Mouse (Mus musculus) splenic B cell, adult 2 months (primary cell): ENCODE measurements around the gene Grb2.

Experiments used
- DNase-seq: peaks from one replicate; pipeline ENCODE4 v3.0.0-alpha.2; 2011; ENCODE audit warnings: low read depth, low spot score
- H3K27me3 ChIP-seq: 2 replicates; pipeline ENCODE4 v1.6.1; 2012; ENCODE audit warnings: mild to moderate bottlenecking, low read length, moderate library complexity, mixed read lengths; ENCODE audit not compliant: control insufficient read depth, poor library complexity, insufficient read depth, severe bottlenecking
- H3K36me3 ChIP-seq: 2 replicates; pipeline ENCODE4 v1.6.1; 2012; ENCODE audit warnings: mild to moderate bottlenecking, low read length, moderate library complexity, mixed read lengths; ENCODE audit not compliant: control insufficient read depth, poor library complexity, insufficient read depth, severe bottlenecking

Grb2 gene

GRCm38 (mm10) chr11:115704648-115705047 is 3.7 kb downstream of the Grb2 start:
- H3K36me3 ChIP-seq, result no peaks in the 10 kb centered on the region
- no peaks in the 10 kb centered on the region for H3K27me3 ChIP-seq
- no peak for DNase-seq

DNA sequence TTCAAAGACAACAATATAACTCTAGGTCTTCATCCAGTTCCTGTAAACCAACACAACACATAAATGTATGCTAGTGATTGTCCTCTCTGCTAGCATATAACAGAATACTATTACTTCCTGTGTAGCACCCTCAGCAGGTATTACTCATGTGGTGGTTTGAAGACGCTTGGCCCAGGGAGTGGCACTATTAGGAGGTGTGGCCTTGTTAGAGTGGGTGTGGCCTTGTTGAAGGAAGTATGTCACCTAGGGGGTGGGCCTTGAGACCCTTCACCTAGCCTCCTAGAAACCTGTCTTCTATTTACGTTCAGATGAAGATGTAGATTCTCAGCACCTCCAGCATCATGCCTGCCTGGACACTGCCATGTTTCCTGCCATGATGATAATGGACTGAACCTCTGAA is 4.9 kb downstream of the Grb2 start:
- no peak for DNase-seq
- Histone ChIP-seq H3K36me3 (no peaks in the 10 kb centered on the region), H3K27me3 (no peaks in the 10 kb centered on the region)

GRCm38 (mm10) chr11:115698986-115699728 is 9.2 kb downstream of the Grb2 start:
- DNase-seq, result peak; percentile 95
- Histone ChIP-seq H3K27me3 (no peaks in the 10 kb centered on the region), H3K36me3 (peaks cover 11% of the 10 kb centered on the region)

- H3K36me3 ChIP-seq, result peaks cover 17% of the 10 kb centered on the region
- no peaks in the 10 kb centered on the region for H3K27me3 ChIP-seq
- no peak for DNase-seq
Measured at GRCm38 (mm10) chr11:115697722-115698121, 10.7 kb downstream of the Grb2 start.

DNA sequence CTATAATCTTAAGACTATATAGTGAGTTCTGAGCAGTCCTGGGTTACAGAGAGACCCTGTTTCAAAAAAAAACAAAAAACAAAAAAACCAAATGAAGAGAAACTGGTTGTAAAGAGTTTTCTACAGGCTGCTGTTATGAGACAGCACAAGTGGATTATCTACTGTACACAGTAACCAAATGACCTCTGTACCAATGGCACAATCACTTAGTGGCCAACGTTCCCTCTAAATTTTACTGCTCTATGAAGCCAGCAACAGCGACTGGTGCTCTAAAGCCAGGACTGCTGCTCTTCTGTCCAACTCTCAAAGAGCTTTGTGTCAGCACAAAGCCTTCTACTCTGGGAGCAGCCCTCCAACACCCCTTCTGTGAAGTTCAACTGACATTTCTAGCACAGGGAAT is 11.3 kb downstream of the Grb2 start:
- no peaks in the 10 kb centered on the region for H3K27me3 ChIP-seq
- H3K36me3 ChIP-seq, result peaks cover 17% of the 10 kb centered on the region
- no peak for DNase-seq

- no peak for DNase-seq
- H3K36me3 ChIP-seq, result peaks cover 18% of the 10 kb centered on the region
- H3K27me3 ChIP-seq, result no peaks in the 10 kb centered on the region
Measured at GRCm38 (mm10) chr11:115696471-115696870, 11.9 kb downstream of the Grb2 start.

DNA sequence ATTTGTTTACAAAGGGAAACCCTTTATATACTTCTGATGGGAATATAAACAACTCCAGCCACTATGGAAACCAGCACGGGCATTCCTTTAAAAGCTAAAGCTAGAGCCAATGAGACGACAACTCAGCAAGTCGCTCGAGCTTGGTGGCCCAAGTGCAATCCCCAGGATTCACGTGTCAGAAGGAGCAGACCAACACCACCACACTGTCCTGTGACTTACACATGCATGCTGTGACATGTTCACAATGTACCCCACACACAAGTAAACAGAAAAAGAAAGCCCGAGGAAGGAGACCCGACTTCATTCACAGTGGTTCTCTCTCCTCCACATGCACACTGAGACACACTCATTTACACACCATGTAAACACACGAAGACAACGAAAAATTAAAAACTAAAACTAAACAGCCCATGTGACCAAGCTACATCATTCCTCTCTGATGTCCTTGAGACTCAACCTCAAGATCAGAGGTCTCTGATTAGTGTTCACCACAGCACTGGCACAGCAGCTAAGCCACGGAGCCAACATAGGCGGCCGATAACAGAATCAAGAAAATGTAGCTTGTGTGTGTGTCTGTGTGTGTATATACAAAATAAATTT is 14.3 kb downstream of the Grb2 start:
- Histone ChIP-seq H3K36me3 (peaks cover 18% of the 10 kb centered on the region), H3K27me3 (no peaks in the 10 kb centered on the region)
- no peak for DNase-seq

DNA sequence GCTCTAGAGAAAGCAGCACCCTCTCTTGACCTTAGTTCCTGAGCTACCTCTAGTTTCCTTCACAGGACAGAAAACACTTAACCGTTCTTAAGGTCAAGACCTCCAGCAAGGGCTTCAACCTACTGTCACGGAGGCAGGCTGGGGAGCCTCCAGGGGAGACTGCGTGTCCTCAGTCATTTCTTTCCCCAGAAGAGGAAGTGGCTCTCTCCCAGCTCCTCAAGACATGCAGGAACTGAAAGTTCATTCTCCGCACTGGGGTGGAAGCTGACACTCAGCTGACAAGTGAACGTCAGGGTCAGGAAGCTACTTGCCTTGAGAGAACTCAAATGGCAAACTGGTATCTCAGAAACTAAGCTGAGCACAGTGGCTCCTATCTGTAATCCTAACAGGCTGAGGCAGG is 15.6 kb downstream of the Grb2 start:
- peak; percentile 86 for DNase-seq
- H3K27me3 ChIP-seq, result no peaks in the 10 kb centered on the region
- peaks cover 18% of the 10 kb centered on the region for H3K36me3 ChIP-seq

DNA sequence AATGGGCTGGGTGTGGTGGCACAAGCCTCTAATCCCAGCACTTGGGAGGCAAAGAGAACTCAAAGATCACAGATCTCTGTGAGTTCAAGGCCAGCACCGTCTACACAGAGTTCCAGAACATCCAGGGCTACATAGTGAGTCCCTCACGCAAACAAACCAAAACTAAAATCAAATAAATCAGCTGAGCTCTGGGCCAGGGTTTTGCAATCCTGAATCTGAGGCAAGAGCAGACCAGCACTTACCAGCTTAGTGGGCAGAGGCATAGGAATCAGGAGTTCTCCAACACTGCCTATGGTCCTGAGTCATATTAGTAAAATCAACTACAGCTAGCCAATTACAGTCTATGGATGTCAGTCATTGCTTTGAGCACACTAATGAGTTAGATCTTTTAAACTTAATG is 16.4 kb downstream of the Grb2 start:
- peaks cover 14% of the 10 kb centered on the region for H3K36me3 ChIP-seq
- no peaks in the 10 kb centered on the region for H3K27me3 ChIP-seq
- no peak for DNase-seq

DNA sequence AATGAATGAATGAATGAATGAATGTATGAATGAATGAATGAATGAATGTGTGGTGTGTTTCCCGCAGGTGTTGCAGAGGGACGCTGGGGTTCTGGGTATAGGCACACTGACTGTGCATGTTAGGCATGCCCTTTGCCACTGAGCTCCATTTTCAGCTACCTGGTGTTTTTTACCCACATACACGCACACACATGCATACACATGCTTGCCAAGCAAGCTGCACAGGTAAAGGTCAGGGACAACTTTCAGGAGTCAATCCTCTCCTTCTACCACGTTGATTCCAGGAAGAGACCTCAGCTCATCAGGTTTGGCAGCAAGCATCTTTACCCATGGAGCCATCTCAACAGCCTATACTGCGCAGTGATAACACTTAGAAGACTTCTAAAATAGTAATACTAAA is 16.9 kb downstream of the Grb2 start:
- no peaks in the 10 kb centered on the region for H3K27me3 ChIP-seq
- no peak for DNase-seq

GRCm38 (mm10) chr11:115691013-115691412 is 17.4 kb downstream of the Grb2 start:
- Histone ChIP-seq H3K27me3 (no peaks in the 10 kb centered on the region), H3K36me3 (peaks cover 10% of the 10 kb centered on the region)
- DNase-seq, result no peak

More for the DNA sequence above, 16.9 kb downstream of the Grb2 start:
- H3K36me3 ChIP-seq, result peaks cover 13% of the 10 kb centered on the region

GRCm38 (mm10) chr11:115690356-115690755 is 18.0 kb downstream of the Grb2 start:
- H3K27me3 ChIP-seq, result no peaks in the 10 kb centered on the region
- H3K36me3 ChIP-seq, result peaks cover 10% of the 10 kb centered on the region
- DNase-seq, result no peak

GRCm38 (mm10) chr11:115689137-115689915 is 19.1 kb downstream of the Grb2 start:
- Histone ChIP-seq H3K27me3 (no peaks in the 10 kb centered on the region), H3K36me3 (peaks cover 10% of the 10 kb centered on the region)
- DNase-seq, result no peak

DNA sequence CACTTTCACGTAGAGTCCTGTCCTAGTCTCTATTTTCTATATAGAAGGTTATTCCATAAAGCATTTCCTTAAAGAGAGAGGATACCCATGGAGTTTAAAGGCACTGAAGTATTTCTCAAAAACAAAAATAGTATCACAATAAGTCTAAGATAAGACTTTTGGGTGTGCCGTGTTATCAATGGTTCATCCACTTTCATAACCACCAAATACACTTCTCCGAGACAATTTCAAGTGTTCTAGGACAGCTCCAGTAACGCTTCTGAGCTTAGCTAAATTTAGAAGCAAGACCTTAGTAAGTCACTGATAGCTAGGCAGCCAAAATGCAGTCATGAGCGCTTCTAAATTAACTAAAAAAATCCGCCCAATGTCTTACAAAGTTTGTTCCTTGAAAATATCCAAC is 22.0 kb downstream of the Grb2 start:
- H3K36me3 ChIP-seq, result peaks cover 12% of the 10 kb centered on the region
- no peaks in the 10 kb centered on the region for H3K27me3 ChIP-seq
- no peak for DNase-seq

- H3K36me3 ChIP-seq, result peaks cover 12% of the 10 kb centered on the region
- no peak for DNase-seq
- no peaks in the 10 kb centered on the region for H3K27me3 ChIP-seq
Measured at GRCm38 (mm10) chr11:115685954-115686353, 22.4 kb downstream of the Grb2 start.
